In the genomic region with DNA sequence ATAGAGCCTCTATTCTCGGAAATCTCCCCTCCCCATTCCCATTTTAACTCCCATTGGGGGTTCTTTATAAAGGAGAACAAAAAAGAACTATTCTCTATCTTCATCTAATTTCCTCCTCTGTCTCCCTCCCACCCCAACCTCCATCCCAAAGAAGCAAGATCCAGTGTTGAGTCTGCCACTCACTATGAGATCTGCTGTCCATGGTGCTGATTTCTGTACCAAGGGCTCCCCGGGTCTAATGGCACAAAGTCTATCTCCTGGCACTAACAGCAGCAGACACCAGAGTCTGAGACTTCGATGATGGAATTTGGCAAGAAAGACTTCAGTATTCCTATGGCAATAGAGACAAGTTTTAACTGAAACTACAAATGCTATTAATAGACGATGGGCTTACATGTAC, we compare ENCODE assay signal across 8 mouse cellular contexts.
DNase-seq lines count a peak whose midpoint lies in the region; ATAC-seq and TF ChIP-seq lines count a peak whose summit lies in the region.

No protein-coding gene starts in this region.

- WGBS in forebrain, embryonic 14.5 days, result 57% methylated on average over 4 of the region's 4 CpGs
- 57% methylated on average over 4 of the region's 4 CpGs for WGBS in forebrain, embryonic 13.5 days
- WGBS in neural tube, embryonic 15.5 days, result 63% methylated on average over 4 of the region's 4 CpGs
- WGBS in embryonic facial prominence, embryonic 11.5 days, result 60% methylated on average over 4 of the region's 4 CpGs
- 57% methylated on average over 4 of the region's 4 CpGs for WGBS in liver, postnatal 0 days (ENCODE audit: insufficient replicate concordance)
- 65% methylated on average over 4 of the region's 4 CpGs for WGBS in intestine, embryonic 15.5 days

- no peak for TF ChIP-seq CTCF in liver, postnatal 0 days (IDR thresholded peaks at IDR 0.05; ENCODE audit: low read depth)

- no peaks in the 10 kb centered on the region for H3K36me3 ChIP-seq in forebrain, embryonic 14.5 days (ENCODE audit: control insufficient read depth, insufficient read depth, low read length)
- no peaks in the 10 kb centered on the region for H3K36me3 ChIP-seq in forebrain, embryonic 13.5 days (ENCODE audit: poor library complexity, severe bottlenecking)
- no peaks in the 10 kb centered on the region for H3K36me3 ChIP-seq in neural tube, embryonic 15.5 days
- no peaks in the 10 kb centered on the region for H3K36me3 ChIP-seq in embryonic facial prominence, embryonic 11.5 days (replicated peaks; ENCODE audit: control insufficient read depth, insufficient read depth, low read depth, low read length)
- H3K36me3 ChIP-seq in liver, postnatal 0 days (replicated peaks; ENCODE audit: insufficient read depth, low read length), result no peaks in the 10 kb centered on the region
- no peaks in the 10 kb centered on the region for H3K36me3 ChIP-seq in intestine, embryonic 15.5 days

- no peak overlapping the region for H3K9ac ChIP-seq in forebrain, embryonic 14.5 days (ENCODE audit: low read length)
- no peak overlapping the region for H3K9ac ChIP-seq in forebrain, embryonic 13.5 days
- no peak overlapping the region for H3K9ac ChIP-seq in neural tube, embryonic 15.5 days (replicated peaks)
- no peak overlapping the region for H3K9ac ChIP-seq in embryonic facial prominence, embryonic 11.5 days (replicated peaks; ENCODE audit: low read length)
- no peak overlapping the region for H3K9ac ChIP-seq in liver, postnatal 0 days (replicated peaks)
- no peak overlapping the region for H3K9ac ChIP-seq in intestine, embryonic 15.5 days

- H3K27me3 ChIP-seq in forebrain, embryonic 14.5 days (replicated peaks; ENCODE audit: control insufficient read depth, insufficient read depth, low read length), result no peaks in the 10 kb centered on the region
- H3K27me3 ChIP-seq in forebrain, embryonic 13.5 days, result no peaks in the 10 kb centered on the region
- H3K27me3 ChIP-seq in neural tube, embryonic 15.5 days (replicated peaks), result no peaks in the 10 kb centered on the region
- no peaks in the 10 kb centered on the region for H3K27me3 ChIP-seq in embryonic facial prominence, embryonic 11.5 days (ENCODE audit: control insufficient read depth, insufficient read depth, low read length)
- no peaks in the 10 kb centered on the region for H3K27me3 ChIP-seq in liver, postnatal 0 days (ENCODE audit: insufficient read depth, low read length)
- H3K27me3 ChIP-seq in intestine, embryonic 15.5 days (replicated peaks), result no peaks in the 10 kb centered on the region

- H3K4me2 ChIP-seq in forebrain, embryonic 14.5 days (ENCODE audit: low read length), result no peak overlapping the region
- no peak overlapping the region for H3K4me2 ChIP-seq in forebrain, embryonic 13.5 days
- H3K4me2 ChIP-seq in neural tube, embryonic 15.5 days, result no peak overlapping the region
- H3K4me2 ChIP-seq in embryonic facial prominence, embryonic 11.5 days (ENCODE audit: low read depth, low read length), result no peak overlapping the region
- H3K4me2 ChIP-seq in liver, postnatal 0 days (ENCODE audit: low read depth, low read length), result no peak overlapping the region
- no peak overlapping the region for H3K4me2 ChIP-seq in intestine, embryonic 15.5 days (replicated peaks)

- no peaks in the 10 kb centered on the region for H3K4me1 ChIP-seq in forebrain, embryonic 14.5 days (ENCODE audit: control insufficient read depth, insufficient read depth, low read length)
- no peaks in the 10 kb centered on the region for H3K4me1 ChIP-seq in forebrain, embryonic 13.5 days
- no peaks in the 10 kb centered on the region for H3K4me1 ChIP-seq in neural tube, embryonic 15.5 days
- no peaks in the 10 kb centered on the region for H3K4me1 ChIP-seq in embryonic facial prominence, embryonic 11.5 days (ENCODE audit: control insufficient read depth, insufficient read depth, low read length)
- no peaks in the 10 kb centered on the region for H3K4me1 ChIP-seq in liver, postnatal 0 days (ENCODE audit: insufficient read depth)
- H3K4me1 ChIP-seq in intestine, embryonic 15.5 days (replicated peaks), result no peaks in the 10 kb centered on the region

- no peak for ATAC-seq in forebrain, embryonic 14.5 days
- no peak for ATAC-seq in forebrain, embryonic 13.5 days
- no peak for ATAC-seq in neural tube, embryonic 15.5 days (ENCODE audit: low FRiP score)
- 0 out of 2 replicates have a peak, but pooled peaks have one; percentile 48 for ATAC-seq in embryonic facial prominence, embryonic 11.5 days (replicated peaks; ENCODE audit: insufficient number of reproducible peaks, low FRiP score, low TSS enrichment, low read depth)
- ATAC-seq in liver, postnatal 0 days, result no peak
- no peak for ATAC-seq in intestine, embryonic 15.5 days

- no peak for TF ChIP-seq EP300 in liver, postnatal 0 days (IDR thresholded peaks at IDR 0.05; ENCODE audit: low read depth)

- no peak overlapping the region for H3K4me3 ChIP-seq in forebrain, embryonic 14.5 days (ENCODE audit: low read depth, low read length)
- no peak overlapping the region for H3K4me3 ChIP-seq in forebrain, embryonic 13.5 days
- no peak overlapping the region for H3K4me3 ChIP-seq in neural tube, embryonic 15.5 days (replicated peaks)
- H3K4me3 ChIP-seq in embryonic facial prominence, embryonic 11.5 days (ENCODE audit: low read depth, low read length), result no peak overlapping the region
- H3K4me3 ChIP-seq in liver, postnatal 0 days (ENCODE audit: low read depth, low read length), result no peak overlapping the region
- H3K4me3 ChIP-seq in intestine, embryonic 15.5 days (replicated peaks), result no peak overlapping the region

- no peaks in the 10 kb centered on the region for H3K9me3 ChIP-seq in forebrain, embryonic 14.5 days (replicated peaks; ENCODE audit: control insufficient read depth, low read length)
- H3K9me3 ChIP-seq in forebrain, embryonic 13.5 days (replicated peaks), result no peaks in the 10 kb centered on the region
- no peaks in the 10 kb centered on the region for H3K9me3 ChIP-seq in neural tube, embryonic 15.5 days (replicated peaks)
- H3K9me3 ChIP-seq in embryonic facial prominence, embryonic 11.5 days (replicated peaks; ENCODE audit: control insufficient read depth, low read length), result no peaks in the 10 kb centered on the region
- H3K9me3 ChIP-seq in liver, postnatal 0 days (ENCODE audit: low read length), result no peaks in the 10 kb centered on the region
- H3K9me3 ChIP-seq in intestine, embryonic 15.5 days, result no peaks in the 10 kb centered on the region

- H3K27ac ChIP-seq in forebrain, embryonic 14.5 days (ENCODE audit: low read depth, low read length), result no peak overlapping the region
- H3K27ac ChIP-seq in forebrain, embryonic 13.5 days, result no peak overlapping the region
- H3K27ac ChIP-seq in neural tube, embryonic 15.5 days (replicated peaks), result no peak overlapping the region
- H3K27ac ChIP-seq in embryonic facial prominence, embryonic 11.5 days (replicated peaks; ENCODE audit: low read depth, low read length), result no peak overlapping the region
- no peak overlapping the region for H3K27ac ChIP-seq in liver, postnatal 0 days (ENCODE audit: low read depth)
- no peak overlapping the region for H3K27ac ChIP-seq in intestine, embryonic 15.5 days

- peak; percentile 52 for DNase-seq in forebrain, embryonic 14.5 days (ENCODE audit: low spot score)
- DNase-seq in neural tube, embryonic 10.5 days (ENCODE audit: extremely low spot score, low spot score), result peak; percentile 44
- DNase-seq in embryonic facial prominence, embryonic 11.5 days (ENCODE audit: low spot score), result peak; percentile 87
- DNase-seq in liver, postnatal 0 days, result peak; percentile 24
- DNase-seq in left cerebral cortex, adult 18-20 months (ENCODE audit: low spot score in 2 of 2), result no peak

Comparison
In these comparisons a context has a peak if more than half of its experiments do, and no peak if none do; other contexts are left out.
1. DNase-seq: peak in forebrain, embryonic 14.5 days (single experiment), neural tube, embryonic 10.5 days (single experiment), embryonic facial prominence, embryonic 11.5 days (single experiment) and liver, postnatal 0 days (single experiment); none in left cerebral cortex, adult 18-20 months (0 of 2).